Mouse (Mus musculus) liver, embryonic 11.5 days (tissue): ENCODE measurements around the gene Unc93b1. TPM values are rescaled to one million over a fixed set of nuclear protein-coding genes. Genes with fewer than 3 reads are reported as not detected.

Experiments used
- ATAC-seq: fragments of 200-750 bp; cut with Nextera tagmentation; replicated peaks from 2 replicates; pipeline ENCODE4 v1.8.0; 2017; ENCODE audit warnings: moderate number of reproducible peaks, mild to moderate bottlenecking, moderate TSS enrichment, moderate library complexity; ENCODE audit not compliant: low FRiP score
- DNase-seq: peaks from one replicate; pipeline ENCODE4 v3.0.0-alpha.2; 2017; ENCODE audit warnings: low spot score
- H3K27ac ChIP-seq: fragments of 300-500 bp; sonication (generic); 2 replicates; pipeline ENCODE4 v1.5.1; 2014; ENCODE audit warnings: mild to moderate bottlenecking, low read depth, low read length, control low read depth
- H3K27me3 ChIP-seq: fragments of 300-500 bp; sonication (generic); replicated peaks from 2 replicates; pipeline ENCODE4 v1.6.1; 2014; ENCODE audit warnings: low read length, mixed read lengths; ENCODE audit not compliant: control insufficient read depth, insufficient read depth
- H3K36me3 ChIP-seq: fragments of 300-500 bp; sonication (generic); 2 replicates; pipeline ENCODE4 v1.6.1; 2014; ENCODE audit warnings: mild to moderate bottlenecking, low read length, moderate library complexity, mixed read lengths; ENCODE audit not compliant: control insufficient read depth, insufficient read depth
- H3K4me1 ChIP-seq: fragments of 300-500 bp; sonication (generic); replicated peaks from 2 replicates; pipeline ENCODE4 v1.6.1; 2014; ENCODE audit warnings: low read length, mixed read lengths; ENCODE audit not compliant: control insufficient read depth, insufficient read depth
- H3K4me2 ChIP-seq: fragments of 300-500 bp; sonication (generic); 2 replicates; pipeline ENCODE4 v1.6.1; 2014; ENCODE audit warnings: mild to moderate bottlenecking, control low read depth, moderate library complexity
- H3K4me3 ChIP-seq: fragments of 300-500 bp; sonication (generic); 2 replicates; pipeline ENCODE4 v1.5.1; 2014; ENCODE audit warnings: low read depth, low read length, control low read depth
- H3K9ac ChIP-seq: fragments of 300-500 bp; sonication (generic); 2 replicates; pipeline ENCODE4 v1.6.1; 2014; ENCODE audit warnings: low read depth, low read length, control low read depth
- H3K9me3 ChIP-seq: fragments of 300-500 bp; sonication (generic); 2 replicates; pipeline ENCODE4 v1.6.1; 2016; ENCODE audit warnings: low read length, inconsistent platforms, mixed read lengths; ENCODE audit not compliant: control insufficient read depth
- WGBS: fragments of 180-500 bp; shearing (Covaris S2); extraction: QIAGEN DNeasy Blood & Tissue Kit; methylation state at CpG from one replicate; pipeline ENCODE4 v1.1.7; 2014; 5-methylcytosine and 5-hydroxymethylcytosine counted together
- polyA plus RNA-seq: library from polyadenylated mRNA; unstranded; fragments of >200 nt; fragmentation: Nextera tagmentation; extraction: Ambion mirVana; gene quantifications from 2 replicates; pipeline ENCODE4 v1.2.1, GENCODE M21; 2014

Gene Unc93b1
- polyA plus RNA-seq, 1 experiment from 2014 or later = 14.2 TPM

DNA sequence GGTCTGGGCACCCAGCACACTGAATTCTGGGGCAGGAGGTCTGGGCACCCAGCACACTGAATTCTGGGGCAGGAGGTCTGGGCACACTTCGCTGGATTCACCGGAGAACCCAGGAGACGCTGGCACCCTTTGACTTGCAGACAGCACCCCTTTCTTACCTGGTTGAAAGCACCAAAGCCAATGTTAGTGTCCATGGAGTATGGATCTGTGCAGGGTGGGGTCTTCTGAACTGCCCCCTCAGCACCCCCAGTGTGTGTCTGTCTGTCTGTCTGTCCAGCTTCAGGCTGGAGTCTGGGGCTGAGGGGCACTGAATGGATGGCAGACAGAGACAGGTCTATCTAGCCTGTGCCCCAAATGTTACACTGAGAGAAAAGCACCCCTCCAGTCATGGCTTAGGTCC, 56.6 kb downstream of the Unc93b1 start:
- Histone ChIP-seq H3K4me2 (no peak overlapping the region), H3K9ac (no peak overlapping the region), H3K27me3 (no peaks in the 10 kb centered on the region), H3K4me3 (no peak overlapping the region), H3K4me1 (peaks cover 10% of the 10 kb centered on the region), H3K36me3 (no peaks in the 10 kb centered on the region), H3K27ac (no peak overlapping the region), H3K9me3 (no peaks in the 10 kb centered on the region)
- WGBS = 89% methylated on average over 3 of the region's 3 CpGs
- ATAC-seq (no peak), DNase-seq (no peak)

DNA sequence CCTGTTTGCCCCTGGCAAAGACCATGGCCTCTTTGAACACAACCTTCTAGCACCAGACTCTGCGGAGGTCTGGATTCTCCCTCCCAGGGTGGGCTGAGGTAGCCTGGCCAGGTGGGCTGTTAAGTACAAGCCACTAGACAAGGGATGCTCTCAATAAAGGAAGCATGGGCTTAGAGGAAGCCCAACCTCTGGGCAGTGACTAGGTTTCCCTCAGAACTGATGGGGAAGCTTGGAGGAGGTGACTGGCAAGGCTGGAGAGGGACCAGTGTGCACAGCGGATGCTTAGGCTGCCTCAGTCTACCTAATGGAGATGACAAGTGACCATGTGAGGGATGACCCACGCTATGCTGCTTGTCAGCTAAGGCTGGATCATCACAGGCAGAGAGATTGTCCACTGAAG, 57.0 kb downstream of the Unc93b1 start:
- Histone ChIP-seq H3K36me3 (no peaks in the 10 kb centered on the region), H3K4me1 (peaks cover 6% of the 10 kb centered on the region; the same call in 1 of the 2 replicates), H3K4me2 (no peak overlapping the region), H3K9ac (no peak overlapping the region), H3K27me3 (no peaks in the 10 kb centered on the region), H3K4me3 (no peak overlapping the region), H3K9me3 (no peaks in the 10 kb centered on the region), H3K27ac (no peak overlapping the region)
- no peak for ATAC-seq
- WGBS = 82% methylated on average over 3 of the region's 3 CpGs
- no peak for DNase-seq

DNA sequence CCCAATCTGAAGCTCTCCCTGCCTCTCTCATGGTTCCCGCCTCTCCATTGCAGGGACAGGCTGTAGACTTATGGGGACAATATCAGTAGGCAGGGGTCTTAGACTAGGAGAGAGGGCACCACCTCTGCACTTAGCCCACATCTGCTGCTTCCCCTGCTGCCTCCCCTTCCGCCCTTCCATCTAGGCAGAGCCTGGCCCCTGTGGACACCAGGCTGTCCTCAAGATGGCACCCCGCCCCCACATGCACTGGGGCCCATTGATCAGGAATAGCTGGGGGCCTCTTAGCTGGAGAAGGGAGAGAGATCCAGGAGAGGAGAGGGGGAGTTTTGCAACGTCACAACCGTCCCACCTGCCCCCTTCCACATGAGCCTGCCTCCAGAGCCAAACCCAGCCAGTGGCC, 57.4 kb downstream of the Unc93b1 start, which contains the start of gene Tbx10:
Tbx10 (plus strand) TSS at position 337 of the 400 bp plus-strand sequence.
- Histone ChIP-seq H3K27ac (no peak within 1 kb of the TSS), H3K4me1 (0 out of 2 replicates have a peak, but pooled peaks cover 4% of the 10 kb centered on the region), H3K4me2 (no peak within 1 kb of the TSS), H3K4me3 (no peak within 1 kb of the TSS), H3K9me3 (no peaks in the 10 kb centered on the region), H3K36me3 (no peaks in the 10 kb centered on the region), H3K27me3 (no peaks in the 10 kb centered on the region), H3K9ac (no peak within 1 kb of the TSS)
- no peak for ATAC-seq
- no peak for DNase-seq
- WGBS = 57% methylated on average over 5 of the region's 5 CpGs

DNA sequence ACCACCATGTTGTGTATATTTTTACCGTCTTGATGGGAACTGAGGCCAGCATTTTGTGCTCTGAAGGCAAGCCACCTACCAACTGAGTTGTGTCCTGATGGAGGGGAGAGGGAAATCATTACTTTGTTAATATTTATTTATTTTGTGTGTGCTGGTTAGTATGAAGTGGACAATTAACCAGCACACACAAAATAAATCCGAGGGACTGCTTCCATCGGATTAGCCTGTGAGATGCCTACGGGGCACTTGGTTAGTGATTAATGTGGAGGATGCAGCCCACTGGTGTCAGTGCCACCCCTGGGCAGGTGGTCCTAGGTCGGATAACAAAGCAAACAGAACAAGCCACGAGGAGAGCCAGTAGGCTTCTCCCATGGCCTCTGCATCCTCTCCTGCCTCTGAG, 59.9 kb downstream of the Unc93b1 start:
- no peak for ATAC-seq
- Histone ChIP-seq H3K9me3 (no peaks in the 10 kb centered on the region), H3K27me3 (no peaks in the 10 kb centered on the region), H3K4me1 (peaks cover 12% of the 10 kb centered on the region), H3K4me3 (no peak overlapping the region), H3K27ac (0 out of 2 replicates have a peak overlapping the region, but pooled peaks have one; percentile 6), H3K9ac (no peak overlapping the region), H3K36me3 (no peaks in the 10 kb centered on the region), H3K4me2 (no peak overlapping the region)
- DNase-seq = no peak
- WGBS = 61% methylated on average over 6 of the region's 6 CpGs

DNA sequence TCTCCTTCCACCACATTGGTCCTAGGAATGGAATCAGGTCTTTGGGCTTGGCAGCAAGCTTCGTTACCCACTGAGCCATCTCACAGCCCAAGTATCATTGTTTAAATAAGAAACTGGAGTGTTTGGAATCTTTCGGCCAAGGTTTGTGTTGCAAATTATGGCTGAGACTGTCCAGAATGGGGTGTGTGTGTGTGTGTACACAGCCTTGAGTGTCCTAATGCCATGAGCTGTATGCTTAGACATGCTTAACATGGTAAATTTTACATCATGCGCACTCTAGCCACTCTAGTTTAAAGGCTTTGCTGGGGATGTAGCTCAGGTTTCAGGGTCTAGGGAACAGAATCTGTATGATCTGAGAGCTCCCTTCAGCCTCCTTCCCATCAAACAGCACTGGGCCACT, 60.5 kb downstream of the Unc93b1 start:
- Histone ChIP-seq H3K36me3 (no peaks in the 10 kb centered on the region), H3K4me2 (no peak overlapping the region), H3K4me3 (no peak overlapping the region), H3K9me3 (no peaks in the 10 kb centered on the region), H3K27me3 (no peaks in the 10 kb centered on the region), H3K27ac (no peak overlapping the region), H3K9ac (no peak overlapping the region), H3K4me1 (peaks cover 12% of the 10 kb centered on the region)
- ATAC-seq (no peak), DNase-seq (no peak)
- 86% methylated on average over 3 of the region's 3 CpGs for WGBS

DNA sequence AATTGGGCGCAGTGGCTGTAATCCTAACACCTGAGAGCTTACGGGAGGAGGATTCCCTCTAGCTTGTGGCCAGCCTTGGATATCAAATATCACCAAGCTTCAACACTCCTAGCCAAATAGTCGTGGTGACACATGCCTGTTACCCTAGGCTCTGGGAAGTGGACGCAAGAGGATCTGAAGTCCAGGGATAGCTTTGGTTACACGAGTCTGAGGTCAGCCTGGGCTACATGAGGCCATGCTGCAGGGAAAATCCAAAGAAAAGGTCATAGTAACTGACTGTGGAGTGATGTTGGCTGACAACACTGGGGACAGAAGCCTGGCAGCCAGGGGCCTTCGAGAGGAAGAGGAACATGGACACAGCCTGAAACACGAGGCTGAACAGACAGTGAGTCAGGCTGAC, 61.1 kb downstream of the Unc93b1 start:
- ATAC-seq (no peak), DNase-seq (no peak)
- Histone ChIP-seq H3K4me2 (no peak overlapping the region), H3K27ac (no peak overlapping the region), H3K9ac (no peak overlapping the region), H3K27me3 (no peaks in the 10 kb centered on the region), H3K4me3 (no peak overlapping the region), H3K9me3 (no peaks in the 10 kb centered on the region), H3K36me3 (no peaks in the 10 kb centered on the region), H3K4me1 (peaks cover 14% of the 10 kb centered on the region)
- WGBS = 69% methylated on average over 7 of the region's 7 CpGs

DNA sequence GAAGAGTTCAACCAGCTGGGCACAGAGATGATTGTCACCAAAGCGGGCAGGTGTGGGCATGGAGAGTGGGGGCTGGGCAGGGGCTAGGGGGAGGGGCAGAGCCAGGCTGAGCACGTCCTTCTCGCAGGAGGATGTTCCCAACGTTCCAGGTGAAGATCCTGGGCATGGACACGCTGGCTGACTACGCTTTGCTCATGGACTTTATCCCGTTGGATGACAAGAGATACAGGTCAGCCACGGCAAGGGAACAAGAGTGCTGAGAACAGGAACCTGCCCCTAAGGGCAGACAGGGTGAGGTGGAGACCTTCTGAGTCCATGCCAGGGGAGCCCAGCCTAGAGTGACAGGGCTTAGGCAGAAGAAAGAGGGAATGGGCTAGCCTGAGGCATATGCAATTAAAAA, 61.8 kb downstream of the Unc93b1 start:
- Histone ChIP-seq H3K4me2 (no peak overlapping the region), H3K9ac (no peak overlapping the region), H3K27me3 (no peaks in the 10 kb centered on the region), H3K27ac (no peak overlapping the region), H3K4me3 (no peak overlapping the region), H3K4me1 (peaks cover 17% of the 10 kb centered on the region), H3K36me3 (no peaks in the 10 kb centered on the region), H3K9me3 (no peaks in the 10 kb centered on the region)
- ATAC-seq = no peak
- WGBS = 75% methylated on average over 8 of the region's 8 CpGs
- DNase-seq = no peak

DNA sequence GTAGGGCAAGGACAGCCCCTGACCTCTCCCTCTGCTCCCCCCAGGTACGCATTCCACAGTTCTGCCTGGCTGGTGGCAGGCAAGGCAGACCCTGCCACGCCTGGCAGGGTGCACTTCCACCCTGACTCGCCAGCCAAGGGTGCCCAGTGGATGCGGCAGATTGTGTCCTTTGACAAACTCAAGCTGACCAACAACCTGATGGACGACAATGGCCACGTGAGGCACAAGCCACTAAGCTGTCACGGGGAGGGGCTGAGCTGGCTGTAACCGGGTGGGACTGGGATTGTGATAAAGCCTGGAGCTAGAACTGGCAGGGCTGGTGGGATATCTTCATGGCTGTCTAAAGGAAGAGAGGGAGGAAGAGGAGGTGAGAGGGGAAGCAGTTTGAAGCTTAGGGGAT, 62.2 kb downstream of the Unc93b1 start:
- H3K4me2 ChIP-seq = no peak overlapping the region
- H3K27me3 ChIP-seq = no peaks in the 10 kb centered on the region
- DNase-seq = no peak
- no peak overlapping the region for H3K9ac ChIP-seq
- no peak overlapping the region for H3K27ac ChIP-seq
- H3K4me3 ChIP-seq = no peak overlapping the region
- H3K36me3 ChIP-seq = no peaks in the 10 kb centered on the region
- peaks cover 17% of the 10 kb centered on the region for H3K4me1 ChIP-seq
- ATAC-seq = no peak
- no peaks in the 10 kb centered on the region for H3K9me3 ChIP-seq
- 49% methylated on average over 8 of the region's 8 CpGs for WGBS

DNA sequence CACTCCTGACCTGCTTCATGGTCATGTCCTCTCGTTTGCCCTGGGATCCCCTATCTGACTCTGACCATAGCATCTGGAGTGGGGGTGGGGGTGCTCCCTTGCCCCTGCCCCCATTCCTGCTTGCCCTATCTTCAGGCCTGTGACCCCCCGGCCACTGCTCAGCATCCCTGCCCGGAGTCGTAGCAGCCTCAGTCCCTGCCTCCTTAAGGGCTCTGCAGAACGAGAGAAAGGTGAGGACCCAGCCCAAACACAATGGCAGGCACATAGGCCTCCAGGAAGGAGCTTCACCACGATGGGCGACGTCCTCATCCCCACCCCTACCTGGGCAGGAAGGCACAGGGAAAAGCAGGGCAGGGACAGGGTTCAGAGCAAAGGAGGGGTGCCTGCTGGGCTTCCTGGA, 63.3 kb downstream of the Unc93b1 start:
- 72% methylated on average over 8 of the region's 8 CpGs for WGBS
- no peaks in the 10 kb centered on the region for H3K9me3 ChIP-seq

More for the DNA sequence above, 63.3 kb downstream of the Unc93b1 start:
- no peaks in the 10 kb centered on the region for H3K27me3 ChIP-seq
- no peak overlapping the region for H3K27ac ChIP-seq
- H3K9ac ChIP-seq = no peak overlapping the region
- H3K4me2 ChIP-seq = no peak overlapping the region
- no peak for DNase-seq
- ATAC-seq = no peak
- H3K36me3 ChIP-seq = no peaks in the 10 kb centered on the region
- no peak overlapping the region for H3K4me3 ChIP-seq
- peaks cover 17% of the 10 kb centered on the region for H3K4me1 ChIP-seq
